ENCODE assay signal across 8 mouse cellular contexts in the genomic region with DNA sequence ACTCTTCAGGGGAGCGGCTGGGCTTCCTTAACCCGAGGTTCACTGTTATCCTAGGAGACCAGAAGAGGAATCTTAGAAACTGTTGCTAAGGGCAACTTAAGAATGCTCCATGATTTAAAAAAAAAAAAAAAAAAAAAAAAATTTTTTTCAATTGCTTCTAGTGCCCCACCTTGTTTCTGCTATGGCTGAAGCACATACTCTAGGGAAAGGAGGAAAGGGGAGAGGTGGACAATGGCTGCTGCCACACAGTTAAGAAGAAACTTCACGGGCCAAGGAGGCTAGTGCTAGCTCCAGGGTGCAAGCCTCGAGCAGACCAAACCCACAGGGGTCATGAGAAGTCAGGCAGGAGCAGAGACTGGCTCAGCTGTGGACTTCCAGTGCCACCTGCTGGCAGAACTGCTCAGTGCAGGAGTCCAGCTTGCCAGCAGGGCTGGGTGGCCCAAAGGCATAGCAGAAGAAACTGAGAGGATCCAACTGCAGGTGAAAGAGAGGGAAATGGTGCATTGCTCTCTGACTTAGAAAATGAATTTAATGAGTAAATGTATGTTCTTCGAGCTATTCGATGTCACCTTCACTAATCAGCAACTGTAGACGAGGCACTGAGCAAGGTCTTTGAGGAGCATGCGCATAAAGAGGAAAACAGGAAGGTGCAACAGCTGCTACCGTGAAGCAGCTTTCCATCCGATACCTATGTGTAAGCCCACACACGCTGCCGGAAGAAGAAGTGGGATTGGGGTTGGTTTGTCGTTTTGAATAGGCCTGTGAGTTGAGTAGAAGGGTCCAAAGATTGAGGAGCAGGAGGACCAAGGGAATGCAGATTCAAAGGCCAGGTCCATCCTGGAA. TPM values are rescaled to one million over a fixed set of nuclear protein-coding genes. Genes with fewer than 3 reads are reported as not detected.
DNase-seq lines count a peak whose midpoint lies in the region; ATAC-seq lines count a peak whose summit lies in the region.

No protein-coding gene starts in this region.

- no peak overlapping the region for H3K27ac ChIP-seq in intestine, embryonic 15.5 days
- H3K27ac ChIP-seq in midbrain, embryonic 11.5 days (ENCODE audit: low read depth, low read length): no peak overlapping the region

- no peaks in the 10 kb centered on the region for H3K9me3 ChIP-seq in intestine, embryonic 15.5 days
- H3K9me3 ChIP-seq in midbrain, embryonic 11.5 days (ENCODE audit: control insufficient read depth, low read length): no peaks in the 10 kb centered on the region

- no peaks in the 10 kb centered on the region for H3K27me3 ChIP-seq in intestine, embryonic 15.5 days (replicated peaks)
- H3K27me3 ChIP-seq in midbrain, embryonic 11.5 days (ENCODE audit: control insufficient read depth, insufficient read depth, low read length): no peaks in the 10 kb centered on the region

- H3K4me1 ChIP-seq in intestine, embryonic 15.5 days (replicated peaks): 0 out of 2 replicates have a peak, but pooled peaks cover 2% of the 10 kb centered on the region
- H3K4me1 ChIP-seq in midbrain, embryonic 11.5 days (ENCODE audit: control insufficient read depth, insufficient read depth, low read length): peaks cover 4% of the 10 kb centered on the region; the same call in 1 of the 2 replicates

- DNase-seq in cerebellum, postnatal 4 days (ENCODE audit: low spot score in 2 of 2): peak; percentile 85 to 96
- peak; percentile 84 for DNase-seq in gastrocnemius, postnatal 14 days
- peak; percentile 87 to 92 for DNase-seq in left cerebral cortex, postnatal 14 days (ENCODE audit: low spot score in 2 of 2)
- DNase-seq in midbrain, embryonic 11.5 days (ENCODE audit: low spot score, missing footprints): peak; percentile 99
- DNase-seq in right cerebral cortex, postnatal 36 days (ENCODE audit: low spot score in 2 of 2): peak; percentile 69 to 74
- peak; percentile 76 to 89 for DNase-seq in urinary bladder, postnatal 4 days (ENCODE audit: low spot score in 2 of 2)

- no peak overlapping the region for H3K4me3 ChIP-seq in intestine, embryonic 15.5 days (replicated peaks)
- H3K4me3 ChIP-seq in midbrain, embryonic 11.5 days (ENCODE audit: low read depth, low read length): no peak overlapping the region

- peak; percentile 82 for ATAC-seq in activated CD4-positive, CD25-positive, alpha-beta regulatory T cell, adult 4 months
- peak; percentile 77 for ATAC-seq in intestine, embryonic 15.5 days
- peak; percentile 79 for ATAC-seq in midbrain, embryonic 11.5 days (ENCODE audit: low FRiP score)

- H3K36me3 ChIP-seq in intestine, embryonic 15.5 days: 0 out of 2 replicates have a peak, but pooled peaks cover 10% of the 10 kb centered on the region
- no peaks in the 10 kb centered on the region for H3K36me3 ChIP-seq in midbrain, embryonic 11.5 days (ENCODE audit: control insufficient read depth, insufficient read depth, low read length)

- 40% methylated on average over 13 of the region's 13 CpGs for WGBS in intestine, embryonic 15.5 days
- 36% methylated on average over 13 of the region's 13 CpGs for WGBS in midbrain, embryonic 11.5 days

- no peak overlapping the region for H3K4me2 ChIP-seq in intestine, embryonic 15.5 days (replicated peaks)
- H3K4me2 ChIP-seq in midbrain, embryonic 11.5 days: no peak overlapping the region

- no peak overlapping the region for H3K9ac ChIP-seq in intestine, embryonic 15.5 days
- no peak overlapping the region for H3K9ac ChIP-seq in midbrain, embryonic 11.5 days (ENCODE audit: low read length)

- intact Hi-C loops in gastrocnemius, postnatal 14 days (cut with DNase I; ENCODE audit: low total_unique reads): loop anchor here (5.0 to 10.0 kb wide), 3 partner anchors 38 to 570 kb away; no protein-coding TSS in a partner anchor
- intact Hi-C loops in left cerebral cortex, postnatal 14 days (cut with DNase I): loop anchor here (5.0 to 10.0 kb wide), 3 partner anchors 373 to 568 kb away; partner anchors contain the start of gene Gm10273

RNA-seq across cellular contexts. Expression of gene Dnajb12, which starts 14.3 kb away (rescaled TPM):
- polyA plus RNA-seq in activated CD4-positive, CD25-positive, alpha-beta regulatory T cell, adult 4 months (2017; shearing (Covaris generic)): 10 to 100 TPM; 18.4 to 20.7 TPM
- total RNA-seq in gastrocnemius, postnatal 14 days (2021): 10 to 100 TPM; 45.5 to 47.5 TPM
- 24.5 and 25.2 TPM in 2 replicates for polyA plus RNA-seq in intestine, embryonic 15.5 days (2015; fragmentation: Nextera tagmentation; extraction: Ambion mirVana)
- 10 to 100 TPM; 46.3 to 50.6 TPM for total RNA-seq in left cerebral cortex, postnatal 14 days (2021)
- polyA plus RNA-seq in midbrain, embryonic 11.5 days (2014; fragmentation: Nextera tagmentation; extraction: Ambion mirVana): 21.0 and 22.4 TPM in 2 replicates
